Mouse (Mus musculus): ENCODE measurements around the gene Dnajb4.

Dnajb4 gene

GRCm38 (mm10) chr3:152149449-152149848, 60.7 kb downstream of the Dnajb4 start:
- TF ChIP-seq GATA4 (IDR thresholded peaks at IDR 0.05; ENCODE audit: insufficient replicate concordance, low read length) = no peak

- no peak for TF ChIP-seq GATA4 (IDR thresholded peaks at IDR 0.05; ENCODE audit: insufficient replicate concordance, low read length)
These were observed 62.8 kb downstream of the Dnajb4 start for GRCm38 (mm10) chr3:152147085-152147831.

- no peak for TF ChIP-seq GATA4 (IDR thresholded peaks at IDR 0.05; ENCODE audit: insufficient replicate concordance, low read length)
These were observed 64.9 kb downstream of the Dnajb4 start for GRCm38 (mm10) chr3:152145186-152145585.

- no peak; the same call in 1 of the 2 replicates for TF ChIP-seq GATA4 (IDR thresholded peaks at IDR 0.05; ENCODE audit: insufficient replicate concordance, low read length)
These were observed 67.0 kb downstream of the Dnajb4 start for GRCm38 (mm10) chr3:152142989-152143695.

- no peak for TF ChIP-seq GATA4 (IDR thresholded peaks at IDR 0.05; ENCODE audit: insufficient replicate concordance, low read length)
These were observed 68.0 kb downstream of the Dnajb4 start for GRCm38 (mm10) chr3:152142146-152142545.

GRCm38 (mm10) chr3:152133621-152134020, 76.5 kb downstream of the Dnajb4 start:
- no peak for TF ChIP-seq GATA4 (IDR thresholded peaks at IDR 0.05; ENCODE audit: insufficient replicate concordance, low read length)

- TF ChIP-seq GATA4 (IDR thresholded peaks at IDR 0.05; ENCODE audit: insufficient replicate concordance, low read length) = no peak
These were observed 79.1 kb downstream of the Dnajb4 start for GRCm38 (mm10) chr3:152130963-152131362.

GRCm38 (mm10) chr3:152128631-152129030, 81.5 kb downstream of the Dnajb4 start:
- TF ChIP-seq GATA4 (IDR thresholded peaks at IDR 0.05; ENCODE audit: insufficient replicate concordance, low read length) = no peak

All from liver, adult (tissue).